ENCODE assay signal across 20 mouse cellular contexts in genomic region chr13:97481259-97481658, GRCm38 (mm10).
A peak's percentile ranks its signal among the peaks of the same experiment; 100 is the strongest.
DNase-seq lines count a peak whose midpoint lies in the region; TF ChIP-seq lines count a peak whose summit lies in the region.
"Had no signal": no experiment of that assay in that cellular context is flagged by ENCODE, and none has a peak within 500 bp of the region (broad histone marks: within the 10 kb centered on the region; RNA-seq: fewer than 3 reads in every experiment).

No protein-coding gene starts in this region.

- H3K9me3 ChIP-seq in E14TG2a.4 (ENCODE audit: low read length) (peaks cover 4% of the 10 kb centered on the region; the same call in 1 of the 2 replicates), ES-E14 (ENCODE audit: control insufficient read depth, insufficient read depth, low read depth, low read length) (no peaks in the 10 kb centered on the region)
- H3K9me3 ChIP-seq: embryonic facial prominence, embryonic 10.5 days; embryonic facial prominence, embryonic 12.5 days; forebrain, embryonic 13.5 days; forebrain, embryonic 15.5 days had no signal

- no peak for TF ChIP-seq CTCF in E14TG2a.4 (conservative IDR thresholded peaks at IDR 0.05; ENCODE audit: low read length)

- H3K4me1 ChIP-seq in E14TG2a.4 (replicated peaks; ENCODE audit: low read depth, low read length), result peaks cover 50% of the 10 kb centered on the region
- H3K4me1 ChIP-seq in ES-E14 (ENCODE audit: control insufficient read depth in 2 of 2, insufficient read depth in 2 of 2, low read length in 2 of 2, poor library complexity in 1 of 2), result 0 out of 4 replicates have a peak, but pooled peaks cover 2 to 3% of the 10 kb centered on the region in 2 experiments

- peak overlapping the region; percentile 96 for H3K4me3 ChIP-seq in E14TG2a.4 (replicated peaks; ENCODE audit: low read length)
- peak overlapping the region in 1 of 2 experiments; percentile 57; a peak in 1 of 4 replicates for H3K4me3 ChIP-seq in ES-E14 (ENCODE audit: insufficient read depth in 1 of 2, low read depth in 1 of 2, low read length in 2 of 2, poor library complexity in 1 of 2, severe bottlenecking in 1 of 2)
- H3K4me3 ChIP-seq: embryonic facial prominence, embryonic 10.5 days; embryonic facial prominence, embryonic 12.5 days; forebrain, embryonic 13.5 days; forebrain, embryonic 15.5 days had no signal

- H3K36me3 ChIP-seq in E14TG2a.4 (ENCODE audit: insufficient read depth, low read length) (peaks cover 88% of the 10 kb centered on the region), ES-E14 (ENCODE audit: control insufficient read depth, insufficient read depth, low read length, poor library complexity, severe bottlenecking) (peaks cover 55% of the 10 kb centered on the region)
- H3K36me3 ChIP-seq: embryonic facial prominence, embryonic 10.5 days; embryonic facial prominence, embryonic 12.5 days; forebrain, embryonic 15.5 days had no signal

- H3K9ac ChIP-seq in ES-E14 (ENCODE audit: insufficient read depth, low read depth, low read length, poor library complexity, severe bottlenecking), result peak overlapping the region; percentile 59; the same call in 1 of the 2 replicates
- H3K9ac ChIP-seq: embryonic facial prominence, embryonic 12.5 days; forebrain, embryonic 13.5 days; forebrain, embryonic 15.5 days; forebrain, postnatal 0 days had no signal

- in situ Hi-C loops in ES-E14 (cut with MboI; ENCODE audit: low sequenced_read_pairs in 2 of 2, unreplicated experiment in 2 of 2), result loop anchor here in 1 of 2 experiments (25.0 kb wide), 1 partner anchor 244 kb away; the partner anchor contains the start of gene Enc1

- no peaks in the 10 kb centered on the region for H3K27me3 ChIP-seq in E14TG2a.4 (ENCODE audit: insufficient read depth, low read length)
- H3K27me3 ChIP-seq: CH12.LX; embryonic facial prominence, embryonic 12.5 days; forebrain, embryonic 13.5 days; forebrain, embryonic 15.5 days had no signal

- peak overlapping the region; percentile 6; the same call in 1 of the 2 replicates for H3K27ac ChIP-seq in ES-E14 (ENCODE audit: insufficient read depth, low read depth, low read length, poor library complexity, severe bottlenecking)
- H3K27ac ChIP-seq: embryonic facial prominence, embryonic 10.5 days; embryonic facial prominence, embryonic 12.5 days; forebrain, embryonic 13.5 days; forebrain, embryonic 15.5 days had no signal

- DNase-seq in ES-E14 (ENCODE audit: low read depth, low spot score), result no peak
- DNase-seq in ZHBTc4 (ENCODE audit: low read depth, low spot score), result peak; percentile 57
- no peak for DNase-seq in urinary bladder, postnatal 4 days (ENCODE audit: low spot score in 2 of 2)
- DNase-seq in layer of hippocampus, postnatal 10 days (ENCODE audit: low spot score in 2 of 2), result no peak
- DNase-seq: adrenal gland, adult 2 months; adrenal gland, postnatal 10 days; adrenal gland, postnatal 25 days; B cell, adult 2 months; cerebellum, adult 11 months; cerebellum, adult 18-20 months; cerebellum, adult 9-10 months; cerebellum, postnatal 10 days; cerebellum, postnatal 25 days; forebrain, postnatal 0 days had no signal

TF ChIP-seq in ES-E14, 5 proteins besides CTCF, POLR2A, EP300 and RAD21:
- no peak for TF ChIP-seq HCFC1 (IDR thresholded peaks at IDR 0.05; ENCODE audit: borderline replicate concordance, insufficient read depth, low read length)
- no peak for TF ChIP-seq ZC3H11A (IDR thresholded peaks at IDR 0.05; ENCODE audit: borderline replicate concordance, low read depth, low read length)
- TF ChIP-seq CHD2 (IDR thresholded peaks at IDR 0.05; ENCODE audit: low read depth, low read length), result no peak
- no peak for TF ChIP-seq ZNF384 (IDR thresholded peaks at IDR 0.05; ENCODE audit: low read depth, low read length)
- TF ChIP-seq MAFK (IDR thresholded peaks at IDR 0.05; ENCODE audit: insufficient read depth, low read depth, low read length), result no peak
TF ChIP-seq in ES-E14: peak in this region for 0.
